Mouse (Mus musculus) gastrocnemius, postnatal 4 days (tissue): ENCODE data around the gene Epb41. TPM values are rescaled to one million over a fixed set of nuclear protein-coding genes. Genes with fewer than 3 reads are reported as not detected.

Source experiments
- DNase-seq, 2 experiments: peaks; one replicate each; pipeline ENCODE4 v3.0.0; 2021 to 2022; ENCODE audit warnings: low spot score in 2 of 2, mixed read lengths in 2 of 2
- total RNA-seq, 2 experiments: library from RNA; stranded (reverse); gene quantifications; 2 replicates each; pipeline ENCODE4 v1.2.3; 2021

Epb41 gene
- total RNA-seq, 2 experiments from 2014 or later = 35.5 to 43.1 TPM

- no peak for DNase-seq
These were observed 153.4 kb downstream of the Epb41 start, which contains the start of gene Tmem200b for GRCm38 (mm10) chr4:131921461-131922346. Gene Tmem200b, plus strand, starts transcription at chr4:131921771.

- peak; percentile 62 to 78 for DNase-seq
These were observed 154.3 kb downstream of the Epb41 start for GRCm38 (mm10) chr4:131920595-131921351.

- peak in 1 of 2 experiments; percentile 64 for DNase-seq
These were observed 155.0 kb downstream of the Epb41 start for GRCm38 (mm10) chr4:131920141-131920594.

- no peak for DNase-seq
These were observed 155.5 kb downstream of the Epb41 start for GRCm38 (mm10) chr4:131919506-131920140.

GRCm38 (mm10) chr4:131918711-131919500, 156.2 kb downstream of the Epb41 start:
- no peak for DNase-seq

GRCm38 (mm10) chr4:131918026-131918533, 157.0 kb downstream of the Epb41 start:
- no peak for DNase-seq

GRCm38 (mm10) chr4:131917010-131917555, 158.0 kb downstream of the Epb41 start:
- no peak for DNase-seq

GRCm38 (mm10) chr4:131916425-131916824, 158.7 kb downstream of the Epb41 start:
- peak; percentile 64 to 74 for DNase-seq

GRCm38 (mm10) chr4:131915821-131916328, 159.2 kb downstream of the Epb41 start:
- no peak for DNase-seq

- no peak for DNase-seq
These were observed 160.1 kb downstream of the Epb41 start for GRCm38 (mm10) chr4:131914891-131915469.

GRCm38 (mm10) chr4:131914046-131914643, 161.0 kb downstream of the Epb41 start:
- DNase-seq = no peak

- DNase-seq = no peak
These were observed 161.6 kb downstream of the Epb41 start for GRCm38 (mm10) chr4:131913526-131913925.

- no peak for DNase-seq
These were observed 163.6 kb downstream of the Epb41 start for GRCm38 (mm10) chr4:131911521-131911920.

GRCm38 (mm10) chr4:131910237-131910994, 164.7 kb downstream of the Epb41 start:
- DNase-seq = no peak

- DNase-seq = no peak
These were observed 167.2 kb downstream of the Epb41 start for GRCm38 (mm10) chr4:131907912-131908311.

GRCm38 (mm10) chr4:131906423-131906822, 168.7 kb downstream of the Epb41 start:
- DNase-seq = no peak

- DNase-seq = peak in 1 of 2 experiments; percentile 49
These were observed 170.6 kb downstream of the Epb41 start for GRCm38 (mm10) chr4:131904478-131904877.

GRCm38 (mm10) chr4:131901090-131901489, 174.0 kb downstream of the Epb41 start:
- DNase-seq = no peak
